Mouse (Mus musculus) ZHBTc4 (cell line): ENCODE results near the gene 2210418O10Rik.
"Not testable (repeated sequence)": the region's sequence is repeated elsewhere in the genome, so short reads cannot be mapped to it uniquely, and the experiment has no call there.

Experiments
- DNase-seq: peaks from one replicate; pipeline ENCODE4 v3.0.0-alpha.2; 2011; ENCODE audit warnings: low read depth, low spot score

Gene 2210418O10Rik

DNA sequence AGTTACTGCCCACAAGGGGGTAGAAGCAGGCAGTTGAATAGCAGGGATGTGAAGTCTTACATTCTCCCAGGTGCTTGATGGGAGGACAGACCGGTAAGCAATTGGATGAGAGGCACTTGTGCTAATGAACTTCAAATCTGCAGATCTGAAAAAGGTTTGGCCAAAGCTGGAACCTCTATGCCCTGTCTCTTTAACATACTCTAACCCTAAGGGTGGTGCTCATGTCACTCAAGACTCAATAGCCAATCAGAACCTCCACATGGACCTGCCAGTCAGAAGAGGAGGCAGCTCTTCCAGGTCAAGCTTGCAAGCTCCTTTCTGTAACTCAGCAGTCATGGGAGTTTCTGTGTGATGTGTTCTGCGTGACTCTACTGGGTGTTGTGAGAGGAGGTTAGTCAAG lies at the start of gene 2210418O10Rik:
Gene 2210418O10Rik, plus strand, starts transcription at position 301 of the 400 bp plus-strand sequence.
- not testable (repeated sequence) for DNase-seq

DNA sequence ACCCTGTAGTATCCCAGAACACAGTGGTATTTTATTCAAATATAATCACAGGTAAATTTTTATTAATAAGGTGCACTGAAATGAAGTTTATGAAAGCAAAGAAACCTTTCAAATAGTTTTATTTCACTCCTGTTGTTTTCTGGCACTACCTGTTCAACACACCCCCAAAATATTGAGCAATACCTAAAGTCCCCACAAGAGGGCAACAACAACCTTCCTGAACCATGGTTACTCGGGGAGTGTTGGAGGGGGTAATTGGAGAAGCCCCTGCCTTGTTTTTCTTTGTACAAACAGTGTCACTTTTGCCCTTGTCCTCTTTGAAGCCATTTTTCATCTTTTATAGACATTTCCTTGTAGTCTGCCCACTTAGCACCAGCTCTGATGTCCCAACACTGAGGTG lies 22.1 kb downstream of the 2210418O10Rik start:
- DNase-seq = not testable (repeated sequence)
